12 mouse cellular contexts compared by ENCODE assay signal in genomic region chr4:127416906-127417305, GRCm38 (mm10). TPM values are rescaled to one million over a fixed set of nuclear protein-coding genes. Genes with fewer than 3 reads are reported as not detected.
A peak's percentile ranks its signal among the peaks of the same experiment; 100 is the strongest.
DNase-seq lines count a peak whose midpoint lies in the region; ATAC-seq and TF ChIP-seq lines count a peak whose summit lies in the region.
"Had no signal": no experiment of that assay in that cellular context is flagged by ENCODE, and none has a peak within 500 bp of the region (broad histone marks: within the 10 kb centered on the region; RNA-seq: fewer than 3 reads in every experiment).

No protein-coding gene starts in this region.

- H3K4me1 ChIP-seq in cerebellum, adult 2 months (ENCODE audit: control insufficient read depth, insufficient read depth, low read length): peaks cover 31% of the 10 kb centered on the region

- DNase-seq in cerebellum, adult 2 months: peak; percentile 16 to 47
- peak; percentile 64 to 70 for DNase-seq in kidney, postnatal 4 days
- no peak for DNase-seq in kidney, adult 9 months
- peak; percentile 18 for DNase-seq in urinary bladder, postnatal 14 days (ENCODE audit: low spot score)
- DNase-seq in urinary bladder, postnatal 25 days (ENCODE audit: low spot score): no peak
- DNase-seq in spleen, adult 12 weeks (ENCODE audit: low spot score): no peak
- DNase-seq in adrenal gland, adult 8-10 months: no peak

- no peak for ATAC-seq in cerebellum, adult (ENCODE audit: insufficient number of reproducible peaks, low FRiP score, low TSS enrichment)
- ATAC-seq: Patski had no signal

- WGBS in cerebellum, adult 2 months: 15% methylated on average over 7 of the region's 7 CpGs

- no peaks in the 10 kb centered on the region for H3K27me3 ChIP-seq in cerebellum, adult 2 months (ENCODE audit: control insufficient read depth, insufficient read depth, low read length)

- H3K4me3 ChIP-seq in cerebellum, adult 2 months (replicated peaks; ENCODE audit: insufficient read depth, low read depth, low read length): no peak overlapping the region
- H3K4me3 ChIP-seq: erythroblast, embryonic 14.5 days; midbrain, embryonic 12.5 days had no signal

- no peak overlapping the region for H3K27ac ChIP-seq in cerebellum, adult 2 months (ENCODE audit: insufficient read depth, low read length)
- H3K27ac ChIP-seq: midbrain, embryonic 12.5 days had no signal

- TF ChIP-seq CTCF in cerebellum, adult 2 months (IDR thresholded peaks at IDR 0.05; ENCODE audit: borderline replicate concordance, insufficient read depth, low read depth, low read length): no peak

- no peak for TF ChIP-seq POLR2A in cerebellum, adult 2 months (IDR thresholded peaks at IDR 0.05; ENCODE audit: borderline replicate concordance, insufficient read depth, low read length)

RNA-seq across cellular contexts. Expression of gene Gjb5, which starts 58.9 kb away (rescaled TPM):
- polyA plus RNA-seq in cerebellum, adult 2 months (2012; rRNA removed): 0.05 and 0.06 TPM in 2 replicates
- total RNA-seq in adrenal gland, adult 8-10 months (2022): under 1 TPM in 3 of 4 experiments, not detected in 1; 0.18 to 0.38 (median 0.21) TPM
- total RNA-seq: left cerebral cortex, adult 8-10 months had no signal
- polyA plus RNA-seq: erythroblast, embryonic 14.5 days had no signal

Comparison
In these comparisons a context has a peak if more than half of its experiments do, and no peak if none do; other contexts are left out.
1. DNase-seq: peak in cerebellum, adult 2 months (2 of 2), kidney, postnatal 4 days (2 of 2) and urinary bladder, postnatal 14 days (single experiment); none in kidney, adult 9 months (single experiment), urinary bladder, postnatal 25 days (single experiment), spleen, adult 12 weeks (single experiment) and adrenal gland, adult 8-10 months (single experiment).